Comparison of ENCODE assay signal across 9 mouse cellular contexts in genomic region chr5:123670800-123671472, GRCm38 (mm10). TPM values are rescaled to one million over a fixed set of nuclear protein-coding genes. Genes with fewer than 3 reads are reported as not detected.
A peak's percentile ranks its signal among the peaks of the same experiment; 100 is the strongest.
DNase-seq lines count a peak whose midpoint lies in the region; ATAC-seq and TF ChIP-seq lines count a peak whose summit lies in the region.
"Had no signal": no experiment of that assay in that cellular context is flagged by ENCODE, and none has a peak within 500 bp of the region (broad histone marks: within the 10 kb centered on the region; RNA-seq: fewer than 3 reads in every experiment).

No protein-coding gene starts in this region.

- H3K27me3 ChIP-seq in spleen, adult 2 months (ENCODE audit: control insufficient read depth, insufficient read depth, low read length), result no peaks in the 10 kb centered on the region
- H3K27me3 ChIP-seq in heart, embryonic 15.5 days, result no peaks in the 10 kb centered on the region
- no peaks in the 10 kb centered on the region for H3K27me3 ChIP-seq in liver, embryonic 11.5 days (replicated peaks; ENCODE audit: control insufficient read depth, insufficient read depth, low read length)
- no peaks in the 10 kb centered on the region for H3K27me3 ChIP-seq in small intestine, adult 2 months (ENCODE audit: control insufficient read depth, insufficient read depth, low read length)
- H3K27me3 ChIP-seq: neural tube, embryonic 12.5 days had no signal

- H3K9me3 ChIP-seq in heart, embryonic 15.5 days (replicated peaks), result no peaks in the 10 kb centered on the region
- H3K9me3 ChIP-seq in liver, embryonic 11.5 days (ENCODE audit: control insufficient read depth, low read length), result no peaks in the 10 kb centered on the region
- H3K9me3 ChIP-seq: neural tube, embryonic 12.5 days had no signal

- peaks cover 8% of the 10 kb centered on the region; the same call in 1 of the 2 replicates for H3K4me1 ChIP-seq in spleen, adult 2 months (ENCODE audit: control insufficient read depth, insufficient read depth, insufficient read length)
- peaks cover 11% of the 10 kb centered on the region for H3K4me1 ChIP-seq in cortical plate, adult 2 months (ENCODE audit: control insufficient read depth, insufficient read depth, low read length)
- H3K4me1 ChIP-seq in heart, embryonic 15.5 days (replicated peaks), result peaks cover 61% of the 10 kb centered on the region
- H3K4me1 ChIP-seq in liver, embryonic 11.5 days (replicated peaks; ENCODE audit: control insufficient read depth, insufficient read depth, low read length), result peaks cover 20% of the 10 kb centered on the region
- peaks cover 9% of the 10 kb centered on the region; the same call in 1 of the 2 replicates for H3K4me1 ChIP-seq in small intestine, adult 2 months (ENCODE audit: control insufficient read depth, insufficient read depth, insufficient read length, low read length)

- H3K27ac ChIP-seq in spleen, adult 2 months (ENCODE audit: insufficient read depth, low read length), result peak overlapping the region; percentile 2
- H3K27ac ChIP-seq in cortical plate, adult 2 months (ENCODE audit: insufficient read depth, low read length), result peak overlapping the region; percentile 19; the same call in 1 of the 2 replicates
- peak overlapping the region; percentile 63 for H3K27ac ChIP-seq in heart, embryonic 15.5 days
- peak overlapping the region; percentile 42; the same call in 1 of the 2 replicates for H3K27ac ChIP-seq in liver, embryonic 11.5 days (ENCODE audit: low read depth, low read length)
- H3K27ac ChIP-seq in small intestine, adult 2 months (ENCODE audit: insufficient read depth, low read depth, low read length), result peak overlapping the region; percentile 53
- H3K27ac ChIP-seq: neural tube, embryonic 12.5 days had no signal

- peak overlapping the region; percentile 35 for H3K4me2 ChIP-seq in heart, embryonic 15.5 days
- peak overlapping the region; percentile 41 for H3K4me2 ChIP-seq in liver, embryonic 11.5 days
- H3K4me2 ChIP-seq: neural tube, embryonic 12.5 days had no signal

- H3K4me3 ChIP-seq in spleen, adult 2 months (ENCODE audit: extremely low read depth, insufficient read depth, insufficient read length), result peak overlapping the region; percentile 43; the same call in 1 of the 2 replicates
- H3K4me3 ChIP-seq in cortical plate, adult 2 months (ENCODE audit: insufficient read depth, low read length), result no peak overlapping the region
- no peak overlapping the region for H3K4me3 ChIP-seq in heart, embryonic 15.5 days
- H3K4me3 ChIP-seq in liver, embryonic 11.5 days (ENCODE audit: low read depth, low read length), result no peak overlapping the region
- peak overlapping the region; percentile 25 for H3K4me3 ChIP-seq in small intestine, adult 2 months (ENCODE audit: low read depth, low read length)
- H3K4me3 ChIP-seq: neural tube, embryonic 12.5 days had no signal

- DNase-seq in spleen, adult 2 months (ENCODE audit: low read depth in 1 of 2, low spot score in 2 of 2), result no peak
- DNase-seq in spleen, adult 12 weeks (ENCODE audit: low spot score), result no peak
- DNase-seq in liver, embryonic 11.5 days (ENCODE audit: low spot score), result no peak
- DNase-seq in frontal cortex, postnatal 36 days (ENCODE audit: low spot score in 2 of 2), result no peak
- no peak for DNase-seq in layer of hippocampus, adult 11-12 months (ENCODE audit: low spot score)

- TF ChIP-seq POLR2A in spleen, adult 2 months (IDR thresholded peaks at IDR 0.05; ENCODE audit: low read depth, low read length), result no peak
- no peak for TF ChIP-seq POLR2A in cortical plate, adult 2 months (IDR thresholded peaks at IDR 0.05; ENCODE audit: extremely low read depth, insufficient read depth, low read length)
- no peak for TF ChIP-seq POLR2A in small intestine, adult 2 months (IDR thresholded peaks at IDR 0.05; ENCODE audit: low read depth, low read length)

- peak; percentile 51; the same call in 1 of the 2 replicates for ATAC-seq in heart, embryonic 15.5 days (replicated peaks; ENCODE audit: insufficient number of reproducible peaks, insufficient read depth, low FRiP score, low read depth)
- ATAC-seq in liver, embryonic 11.5 days (replicated peaks; ENCODE audit: low FRiP score), result no peak

- H3K36me3 ChIP-seq in spleen, adult 2 months (ENCODE audit: control insufficient read depth, insufficient read depth, low read length), result no peaks in the 10 kb centered on the region
- no peaks in the 10 kb centered on the region for H3K36me3 ChIP-seq in heart, embryonic 15.5 days
- H3K36me3 ChIP-seq in liver, embryonic 11.5 days (ENCODE audit: control insufficient read depth, insufficient read depth, low read length), result no peaks in the 10 kb centered on the region
- H3K36me3 ChIP-seq in small intestine, adult 2 months (ENCODE audit: control insufficient read depth, insufficient read depth, low read length), result no peaks in the 10 kb centered on the region
- H3K36me3 ChIP-seq: neural tube, embryonic 12.5 days had no signal

- WGBS in spleen, adult 2 months, result 19% methylated on average over 14 of the region's 14 CpGs
- 24% methylated on average over 14 of the region's 14 CpGs for WGBS in heart, embryonic 15.5 days
- WGBS in liver, embryonic 11.5 days, result 51% methylated on average over 14 of the region's 14 CpGs
- 28% methylated on average over 14 of the region's 14 CpGs for WGBS in small intestine, adult 2 months

- TF ChIP-seq CTCF in spleen, adult 2 months (IDR thresholded peaks at IDR 0.05; ENCODE audit: extremely low read depth, insufficient read depth, insufficient read length, insufficient replicate concordance), result no peak
- no peak for TF ChIP-seq CTCF in cortical plate, adult 2 months (IDR thresholded peaks at IDR 0.05; ENCODE audit: extremely low read depth, insufficient read depth, low read length)
- no peak for TF ChIP-seq CTCF in small intestine, adult 2 months (IDR thresholded peaks at IDR 0.05; ENCODE audit: extremely low read depth, insufficient read length, insufficient replicate concordance, low read depth, low read length)

- H3K9ac ChIP-seq in heart, embryonic 15.5 days, result no peak overlapping the region
- no peak overlapping the region; the same call in 1 of the 2 replicates for H3K9ac ChIP-seq in liver, embryonic 11.5 days (ENCODE audit: low read depth, low read length)
- H3K9ac ChIP-seq: neural tube, embryonic 12.5 days had no signal

RNA-seq across cellular contexts. Expression of gene Clip1, which starts 13.5 kb away (rescaled TPM):
- polyA plus RNA-seq in spleen, adult 2 months (2012; rRNA removed), result 10.8 and 11.4 TPM in 2 replicates
- 78.2 and 86.5 TPM in 2 replicates for polyA plus RNA-seq in cortical plate, adult 2 months (2012; rRNA removed)
- polyA plus RNA-seq in heart, embryonic 15.5 days (2015; fragmentation: Nextera tagmentation; extraction: Ambion mirVana), result 51.9 and 53.5 TPM in 2 replicates
- 22.8 and 27.6 TPM in 2 replicates for polyA plus RNA-seq in liver, embryonic 11.5 days (2014; fragmentation: Nextera tagmentation; extraction: Ambion mirVana)
- 4.4 and 4.5 TPM in 2 replicates for polyA plus RNA-seq in small intestine, adult 2 months (2012; rRNA removed)

RNA-seq across cellular contexts. Expression of gene Zcchc8, which starts 50.0 kb away (rescaled TPM):
- 18.8 and 24.4 TPM in 2 replicates for polyA plus RNA-seq in spleen, adult 2 months (2012; rRNA removed)
- polyA plus RNA-seq in cortical plate, adult 2 months (2012; rRNA removed), result 42.6 and 47.3 TPM in 2 replicates
- polyA plus RNA-seq in heart, embryonic 15.5 days (2015; fragmentation: Nextera tagmentation; extraction: Ambion mirVana), result 54.5 and 59.7 TPM in 2 replicates
- polyA plus RNA-seq in liver, embryonic 11.5 days (2014; fragmentation: Nextera tagmentation; extraction: Ambion mirVana), result 89.3 and 92.1 TPM in 2 replicates
- polyA plus RNA-seq in small intestine, adult 2 months (2012; rRNA removed), result 10.2 and 19.2 TPM in 2 replicates

Comparison
In these comparisons a context has a peak if more than half of its experiments do, and no peak if none do; other contexts are left out.
1. H3K27ac ChIP-seq: peak in every context shown above with its lines; median percentile 63 in heart, embryonic 15.5 days; 53 in small intestine, adult 2 months; 42 in liver, embryonic 11.5 days; 19 in cortical plate, adult 2 months; 2 in spleen, adult 2 months.
2. H3K4me3 ChIP-seq: peak in spleen, adult 2 months (single experiment) and small intestine, adult 2 months (single experiment); none in cortical plate, adult 2 months (single experiment), heart, embryonic 15.5 days (single experiment) and liver, embryonic 11.5 days (single experiment).